Mouse (Mus musculus): Measurements from ENCODE around the gene Perp.

GRCm38 (mm10) chr10:18825143-18825542 lies 19.7 kb upstream of the Perp start:
- TF ChIP-seq CTCF (IDR thresholded peaks at IDR 0.05; ENCODE audit: low read depth, low read length) (no peak), POLR2A (IDR thresholded peaks at IDR 0.05; ENCODE audit: borderline replicate concordance, low read depth, low read length) (no peak)
